Mouse (Mus musculus): Measurements from ENCODE around the gene Mfap5. TPM values are rescaled to one million over a fixed set of nuclear protein-coding genes. Genes with fewer than 3 reads are reported as not detected.
"Not testable (repeated sequence)": the region's sequence is repeated elsewhere in the genome, so short reads cannot be mapped to it uniquely, and the experiment has no call there.

Mfap5 gene
- polyA plus RNA-seq, 1 experiment, result 2.0 TPM

- TF ChIP-seq CTCF (IDR thresholded peaks at IDR 0.05; ENCODE audit: borderline replicate concordance, extremely low read depth, insufficient read depth, insufficient read length) (no peak), POLR2A (IDR thresholded peaks at IDR 0.05; ENCODE audit: borderline replicate concordance, extremely low read depth, insufficient read depth, insufficient read length, poor library complexity, severe bottlenecking) (no peak)
- peak; percentile 17 for DNase-seq (ENCODE audit: low read depth)
Measured at GRCm38 (mm10) chr6:122569762-122570161, 64.1 kb downstream of the Mfap5 start.

- DNase-seq (ENCODE audit: low read depth), result no peak
- TF ChIP-seq CTCF (IDR thresholded peaks at IDR 0.05; ENCODE audit: borderline replicate concordance, extremely low read depth, insufficient read depth, insufficient read length), result no peak
- TF ChIP-seq POLR2A (IDR thresholded peaks at IDR 0.05; ENCODE audit: borderline replicate concordance, extremely low read depth, insufficient read depth, insufficient read length, poor library complexity, severe bottlenecking), result no peak
Measured at GRCm38 (mm10) chr6:122570695-122571616, 65.3 kb downstream of the Mfap5 start.

GRCm38 (mm10) chr6:122571617-122571959 is 65.9 kb downstream of the Mfap5 start:
- TF ChIP-seq CTCF (IDR thresholded peaks at IDR 0.05; ENCODE audit: borderline replicate concordance, extremely low read depth, insufficient read depth, insufficient read length) (no peak), POLR2A (IDR thresholded peaks at IDR 0.05; ENCODE audit: borderline replicate concordance, extremely low read depth, insufficient read depth, insufficient read length, poor library complexity, severe bottlenecking) (no peak)
- DNase-seq (ENCODE audit: low read depth), result no peak

- DNase-seq (ENCODE audit: low read depth), result not testable (repeated sequence)
Measured at GRCm38 (mm10) chr6:122575037-122575436, 69.4 kb downstream of the Mfap5 start.

GRCm38 (mm10) chr6:122577030-122577429 is 71.4 kb downstream of the Mfap5 start:
- no peak for TF ChIP-seq CTCF (IDR thresholded peaks at IDR 0.05; ENCODE audit: borderline replicate concordance, extremely low read depth, insufficient read depth, insufficient read length)
- TF ChIP-seq POLR2A (IDR thresholded peaks at IDR 0.05; ENCODE audit: borderline replicate concordance, extremely low read depth, insufficient read depth, insufficient read length, poor library complexity, severe bottlenecking), result no peak
- DNase-seq (ENCODE audit: low read depth), result no peak

Other genes with a start within 250 kb of the Mfap5 start
- 0.57 and 0.60 TPM in 2 replicates for gene Klrg1, start 223.0 kb upstream of the Mfap5 start, polyA plus RNA-seq (2012; rRNA removed)
- gene M6pr, start 197.1 kb upstream of the Mfap5 start, polyA plus RNA-seq (2012; rRNA removed), result 42.7 and 42.8 TPM in 2 replicates
- gene Phc1, start 165.3 kb upstream of the Mfap5 start, polyA plus RNA-seq (2012; rRNA removed), result 112 and 168 TPM in 2 replicates
- gene Rimklb, start 7.1 kb upstream of the Mfap5 start, polyA plus RNA-seq (2012; rRNA removed), result 115 and 127 TPM in 2 replicates
- 0.25 and 0.75 TPM in 2 replicates for gene Aicda, start 48.0 kb downstream of the Mfap5 start, polyA plus RNA-seq (2012; rRNA removed)
- gene Apobec1, start 96.6 kb downstream of the Mfap5 start, polyA plus RNA-seq (2012; rRNA removed), result 1.9 and 3.5 TPM in 2 replicates
- not detected in 2 replicates for gene Gdf3, start 104.2 kb downstream of the Mfap5 start, polyA plus RNA-seq (2012; rRNA removed)
- gene Dppa3, start 120.6 kb downstream of the Mfap5 start, polyA plus RNA-seq (2012; rRNA removed), result not detected in 2 replicates
- 0.22 and 0.23 TPM in 2 replicates for gene Nanog, start 201.6 kb downstream of the Mfap5 start, polyA plus RNA-seq (2012; rRNA removed)

Data from brain, embryonic 14.5 days (tissue).